Mouse (Mus musculus): Measurements from ENCODE around the gene Cks1b. TPM values are rescaled to one million over a fixed set of nuclear protein-coding genes. Genes with fewer than 3 reads are reported as not detected.
A peak's percentile ranks its signal among the peaks of the same experiment; 100 is the strongest.

The Cks1b gene
- 79.3 and 153 TPM in 2 replicates for polyA plus RNA-seq (2015; fragmentation: Nextera tagmentation; extraction: Ambion mirVana)

DNA sequence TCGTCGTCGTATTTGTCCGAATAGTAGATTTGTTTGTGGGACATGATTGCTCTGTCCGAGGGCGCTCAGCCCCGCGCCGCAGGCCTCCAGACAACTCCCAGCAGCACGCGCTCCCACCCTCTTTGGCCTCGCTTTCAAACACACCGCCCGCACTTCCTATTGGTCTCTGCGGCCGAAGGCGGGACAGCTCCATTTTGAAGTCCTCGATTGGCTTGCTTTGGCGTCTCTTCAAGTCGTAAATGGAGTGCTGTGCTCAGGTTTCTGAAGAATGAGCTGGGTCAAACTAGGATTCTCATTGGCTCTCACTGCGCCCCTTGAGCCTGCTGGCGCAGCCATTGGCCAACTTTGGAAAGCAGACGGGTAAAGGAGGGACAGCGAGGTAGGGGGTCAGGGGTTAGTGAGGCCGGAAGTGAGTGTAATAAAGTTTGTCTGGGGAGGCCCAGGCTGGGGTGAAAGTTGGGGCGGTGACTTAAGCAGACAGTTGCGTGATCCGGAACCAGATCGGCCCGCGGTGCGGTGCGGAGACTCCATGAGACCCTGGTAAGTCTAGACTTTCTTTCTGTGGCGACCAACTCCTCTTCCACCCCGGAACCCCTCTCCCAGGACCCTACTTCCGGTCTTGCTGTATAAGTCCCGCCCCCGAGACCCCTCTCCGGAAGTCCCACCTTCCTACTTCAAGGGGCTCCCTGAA is at the start of gene Cks1b, which contains the start of gene Shc1:
Cks1b (minus strand) TSS at position 214 of the 691 bp plus-strand sequence.
Shc1 (plus strand) TSS at position 274 of the 691 bp plus-strand sequence.
- no peaks in the 10 kb centered on the region for H3K27me3 ChIP-seq (replicated peaks)
- under 1% methylated on average over 39 of the region's 39 CpGs for WGBS
- no peaks in the 10 kb centered on the region for H3K9me3 ChIP-seq (replicated peaks)
- H3K36me3 ChIP-seq: peaks cover 19% of the 10 kb centered on the region
- H3K27ac ChIP-seq (replicated peaks): peak within 1 kb of the TSS; percentile 89
- peak within 1 kb of the TSS; percentile 90 for H3K4me2 ChIP-seq
- H3K4me1 ChIP-seq: peaks cover 48% of the 10 kb centered on the region
- H3K4me3 ChIP-seq (replicated peaks): peak within 1 kb of the TSS; percentile 60
- H3K9ac ChIP-seq (replicated peaks): peak within 1 kb of the TSS; percentile 56
- peak; percentile 95 for ATAC-seq (ENCODE audit: low FRiP score)

DNA sequence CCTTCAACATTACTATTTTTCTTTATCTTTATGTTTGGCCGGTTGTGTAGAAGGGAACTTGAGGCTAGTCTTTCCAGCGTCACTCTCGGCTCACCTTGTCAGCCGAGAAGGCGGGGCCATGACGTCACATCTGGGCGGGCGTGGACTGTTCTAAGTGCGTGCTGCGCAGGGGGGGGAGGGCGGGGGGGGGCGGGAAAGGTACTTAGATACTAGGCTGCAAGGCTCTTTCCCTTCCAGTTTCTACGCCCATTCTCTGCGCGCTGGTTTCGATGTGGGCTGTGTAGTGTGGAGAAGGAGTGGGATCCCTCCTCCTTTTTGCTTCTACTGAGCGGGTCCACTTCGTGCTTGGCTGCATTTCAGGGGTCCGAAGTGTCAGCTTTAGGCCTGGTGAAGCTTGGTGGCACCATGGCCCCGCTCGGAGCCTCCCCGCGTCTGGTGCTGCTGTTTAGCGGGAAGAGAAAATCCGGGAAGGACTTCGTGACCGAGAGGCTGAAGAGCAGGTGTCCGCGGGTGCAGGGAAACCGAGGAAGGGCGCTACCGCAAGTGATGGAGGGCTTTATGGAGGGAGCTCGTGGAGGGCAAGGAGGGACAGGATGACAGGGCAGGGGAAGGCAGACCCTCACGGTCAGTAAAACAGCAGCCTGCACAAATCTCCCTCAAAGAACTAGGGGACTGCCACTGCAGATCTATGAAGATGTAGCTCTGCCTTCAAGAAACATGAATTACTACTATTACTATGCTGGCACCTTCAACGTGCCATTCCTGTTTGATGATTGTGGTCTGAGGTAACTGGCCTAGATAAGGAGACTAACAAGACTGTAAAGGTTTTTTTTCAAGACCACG is 41.0 kb upstream of the Cks1b start:
- H3K9ac ChIP-seq (replicated peaks): peak overlapping the region; percentile 90

DNA sequence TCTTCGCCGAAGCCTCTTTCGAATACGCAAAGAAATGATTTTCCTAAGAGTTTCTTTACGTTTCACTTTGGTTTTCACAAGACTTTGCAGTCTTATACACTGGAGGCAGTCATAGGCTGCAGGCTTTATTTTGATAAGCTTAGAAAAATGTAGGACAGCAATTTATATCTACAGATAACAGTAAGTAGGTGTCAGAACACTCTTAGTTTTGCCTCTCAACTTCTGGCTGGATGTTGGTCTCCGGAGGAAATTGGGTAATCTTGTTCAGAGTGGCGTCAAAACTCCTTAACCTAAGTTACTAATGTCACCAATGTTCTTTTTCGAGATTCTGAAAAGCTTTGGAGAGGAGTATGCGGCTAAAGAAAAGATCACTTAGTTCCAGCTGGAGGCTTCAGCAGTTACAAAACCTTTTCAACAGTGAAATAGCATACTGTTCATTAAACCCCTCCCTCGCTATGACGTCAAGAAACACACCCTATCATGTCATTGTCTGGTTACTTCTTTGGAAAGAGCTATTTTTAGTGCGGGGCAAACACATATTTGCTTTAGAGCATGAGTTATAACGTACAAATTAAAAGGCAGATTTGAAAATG is 40.3 kb upstream of the Cks1b start:
- H3K27ac ChIP-seq (replicated peaks): peak overlapping the region; percentile 95
- H3K4me1 ChIP-seq: peaks cover 19% of the 10 kb centered on the region
- ATAC-seq (ENCODE audit: low FRiP score): peak; percentile 48; the same call in 1 of the 2 replicates
- 46% methylated on average over 13 of the region's 13 CpGs for WGBS
- no peaks in the 10 kb centered on the region for H3K9me3 ChIP-seq (replicated peaks)
- H3K4me2 ChIP-seq: peak overlapping the region; percentile 67
- no peaks in the 10 kb centered on the region for H3K27me3 ChIP-seq (replicated peaks)
- H3K4me3 ChIP-seq (replicated peaks): peak overlapping the region; percentile 76
- 0 out of 2 replicates have a peak, but pooled peaks cover 5% of the 10 kb centered on the region for H3K36me3 ChIP-seq
- peak overlapping the region; percentile 90; the same call in 1 of the 2 replicates for H3K9ac ChIP-seq (replicated peaks)

More for the DNA sequence above, 41.0 kb upstream of the Cks1b start:
- peak overlapping the region; percentile 67 for H3K4me2 ChIP-seq
- WGBS: 1% methylated on average over 34 of the region's 36 CpGs
- ATAC-seq (ENCODE audit: low FRiP score): peak; percentile 92
- H3K4me1 ChIP-seq: peaks cover 19% of the 10 kb centered on the region
- H3K27me3 ChIP-seq (replicated peaks): no peaks in the 10 kb centered on the region
- peak overlapping the region; percentile 76 for H3K4me3 ChIP-seq (replicated peaks)
- H3K9me3 ChIP-seq (replicated peaks): no peaks in the 10 kb centered on the region
- 0 out of 2 replicates have a peak, but pooled peaks cover 7% of the 10 kb centered on the region for H3K36me3 ChIP-seq
- H3K27ac ChIP-seq (replicated peaks): peak overlapping the region; percentile 95

DNA sequence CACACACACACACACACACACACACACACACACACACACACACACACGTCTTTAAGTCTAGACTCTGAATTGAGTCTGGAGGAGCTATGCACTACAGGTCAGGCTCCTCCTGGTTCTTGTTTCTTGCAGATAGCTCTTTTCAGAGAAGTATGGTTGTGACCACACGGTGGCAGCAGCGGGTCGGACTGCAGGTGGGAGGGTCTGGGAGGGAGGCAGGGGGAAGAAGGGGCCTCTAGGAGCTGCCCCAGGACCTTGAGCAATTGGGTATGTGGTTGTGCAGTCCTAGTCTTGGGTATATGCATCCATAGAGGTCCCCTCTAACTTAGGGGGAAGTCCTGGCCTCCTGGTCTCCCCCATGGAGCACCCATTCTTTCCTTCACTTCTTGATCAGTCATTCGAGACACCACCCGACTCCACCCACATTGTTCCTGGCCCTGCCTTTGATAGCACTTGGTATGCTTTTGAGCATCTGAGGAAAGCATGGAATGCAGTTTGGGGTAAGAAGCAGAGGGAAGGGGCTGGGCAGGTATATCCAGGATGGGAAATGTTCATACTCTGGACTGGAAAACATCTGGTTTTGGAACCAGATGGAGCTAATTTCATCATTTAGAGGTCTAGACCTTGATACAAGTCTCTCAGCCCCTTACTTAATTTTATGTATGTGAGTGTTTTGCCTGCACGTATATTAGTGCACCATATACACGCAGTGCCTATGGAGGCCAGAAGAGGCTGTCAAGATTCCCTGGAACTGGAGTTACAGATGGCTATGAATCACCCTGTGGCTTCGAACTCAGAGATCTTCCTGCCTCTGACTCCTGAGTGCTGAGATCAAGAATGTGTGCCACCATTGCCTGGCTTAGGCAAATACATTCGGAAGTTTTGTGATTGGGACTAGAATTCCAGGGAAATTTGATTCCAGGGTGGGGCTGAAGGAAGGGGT is 38.8 kb upstream of the Cks1b start:
- no peak for ATAC-seq (ENCODE audit: low FRiP score)
- no peaks in the 10 kb centered on the region for H3K27me3 ChIP-seq (replicated peaks)
- no peak overlapping the region for H3K27ac ChIP-seq (replicated peaks)
- 37% methylated on average over 10 of the region's 10 CpGs for WGBS
- peaks cover 19% of the 10 kb centered on the region for H3K4me1 ChIP-seq
- no peaks in the 10 kb centered on the region for H3K9me3 ChIP-seq (replicated peaks)
- no peak overlapping the region for H3K9ac ChIP-seq (replicated peaks)
- H3K4me2 ChIP-seq: no peak overlapping the region
- 0 out of 2 replicates have a peak, but pooled peaks cover 5% of the 10 kb centered on the region for H3K36me3 ChIP-seq
- no peak overlapping the region for H3K4me3 ChIP-seq (replicated peaks)

DNA sequence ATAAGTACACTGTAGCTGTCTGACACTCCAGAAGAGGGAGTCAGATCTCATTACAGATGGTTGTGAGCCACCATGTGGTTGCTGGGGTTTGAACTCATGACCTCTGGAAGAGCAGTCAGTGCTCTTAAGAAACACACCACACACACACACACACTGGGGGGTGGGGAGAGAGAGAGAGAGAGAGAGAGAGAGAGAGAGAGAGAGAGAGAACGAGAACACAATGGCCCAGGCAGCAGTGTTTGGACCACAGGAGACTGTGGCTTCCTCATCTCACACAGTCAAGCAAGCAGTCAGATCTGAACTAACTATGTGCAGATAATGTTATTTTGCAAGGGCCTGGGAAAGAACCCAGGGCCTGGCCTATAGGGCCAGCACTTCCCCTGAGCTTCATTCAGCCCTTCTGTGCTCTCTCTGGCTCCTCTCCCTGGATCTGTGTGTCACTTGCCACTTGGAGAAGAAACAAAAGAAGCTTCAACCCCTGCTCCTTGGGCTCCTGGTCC is 37.7 kb upstream of the Cks1b start:
- no peak overlapping the region for H3K27ac ChIP-seq (replicated peaks)
- H3K27me3 ChIP-seq (replicated peaks): no peaks in the 10 kb centered on the region
- WGBS: 56% methylated on average over 1 of the region's 1 CpGs
- H3K36me3 ChIP-seq: no peaks in the 10 kb centered on the region
- no peak for ATAC-seq (ENCODE audit: low FRiP score)
- H3K9me3 ChIP-seq (replicated peaks): no peaks in the 10 kb centered on the region
- peaks cover 19% of the 10 kb centered on the region for H3K4me1 ChIP-seq
- no peak overlapping the region for H3K4me2 ChIP-seq
- H3K4me3 ChIP-seq (replicated peaks): no peak overlapping the region
- no peak overlapping the region for H3K9ac ChIP-seq (replicated peaks)

DNA sequence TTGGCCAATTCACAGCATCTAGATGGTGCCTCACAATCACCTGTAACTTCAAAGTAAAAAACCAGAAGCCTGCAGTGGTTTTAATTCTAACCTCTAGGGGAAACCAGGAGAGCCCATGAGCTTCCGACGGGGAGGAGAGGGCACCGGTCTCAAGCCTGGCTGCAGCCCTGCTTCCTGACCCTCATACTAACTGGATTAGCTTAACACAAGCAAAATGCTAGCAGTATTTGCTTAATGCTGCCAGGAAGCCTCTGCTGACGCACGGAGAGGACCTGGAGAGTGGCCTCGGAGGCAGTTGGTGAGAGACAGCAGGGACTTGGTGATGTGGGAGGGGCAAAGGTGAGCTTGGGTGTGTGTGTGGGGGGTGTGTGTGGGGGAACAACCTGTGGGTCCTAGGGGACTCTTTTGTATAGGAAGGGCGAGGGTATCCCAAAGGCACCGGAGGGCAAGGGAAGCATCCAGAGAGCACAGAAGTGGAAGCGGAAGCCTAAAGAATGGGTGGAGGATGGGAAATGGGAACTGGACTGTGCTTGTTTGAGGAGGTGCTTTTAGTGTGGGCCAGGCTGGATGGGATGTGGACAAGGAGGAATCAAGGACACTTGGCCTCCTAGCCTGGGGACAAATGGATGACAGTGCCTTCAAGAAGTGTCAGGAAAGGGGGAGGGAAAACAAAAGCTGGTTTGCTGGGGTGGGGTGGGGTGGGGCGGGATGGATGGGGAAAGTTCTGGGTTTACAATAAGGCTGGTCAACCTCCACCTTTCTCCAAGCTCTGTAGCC is 36.4 kb upstream of the Cks1b start, which contains the start of gene Pmvk:
Pmvk (plus strand) TSS at position 141 of the 777 bp plus-strand sequence.
- H3K36me3 ChIP-seq: no peaks in the 10 kb centered on the region
- H3K9ac ChIP-seq (replicated peaks): no peak within 1 kb of the TSS
- H3K4me3 ChIP-seq (replicated peaks): no peak within 1 kb of the TSS
- WGBS: 75% methylated on average over 10 of the region's 10 CpGs
- H3K27me3 ChIP-seq (replicated peaks): no peaks in the 10 kb centered on the region
- no peaks in the 10 kb centered on the region for H3K9me3 ChIP-seq (replicated peaks)
- no peak within 1 kb of the TSS for H3K4me2 ChIP-seq
- H3K4me1 ChIP-seq: peaks cover 9% of the 10 kb centered on the region; the same call in 1 of the 2 replicates
- no peak for ATAC-seq (ENCODE audit: low FRiP score)
- H3K27ac ChIP-seq (replicated peaks): no peak within 1 kb of the TSS

DNA sequence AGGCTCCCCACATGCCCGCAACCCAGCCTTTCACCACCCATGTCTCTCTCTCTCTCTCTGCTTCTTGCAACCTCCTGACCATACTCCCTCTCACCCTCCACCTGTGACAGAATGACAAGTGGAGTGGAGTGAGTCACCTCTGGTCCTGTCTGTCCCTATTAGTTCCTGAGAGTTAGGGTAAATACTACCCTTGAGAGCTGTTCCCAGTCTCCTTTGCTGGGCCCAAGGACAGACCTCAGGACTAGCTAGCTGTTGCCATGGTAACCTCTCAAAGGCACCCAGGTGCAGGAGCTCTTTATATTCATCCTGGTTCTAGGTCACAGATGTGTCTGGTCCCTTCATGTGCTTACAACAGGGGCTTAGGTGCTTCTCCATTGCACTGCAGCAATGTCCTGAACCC is 33.7 kb upstream of the Cks1b start:
- Histone ChIP-seq H3K9me3 (replicated peaks) (no peaks in the 10 kb centered on the region), H3K27me3 (replicated peaks) (no peaks in the 10 kb centered on the region), H3K9ac (replicated peaks) (no peak overlapping the region), H3K27ac (replicated peaks) (no peak overlapping the region), H3K4me1 (0 out of 2 replicates have a peak, but pooled peaks cover 9% of the 10 kb centered on the region), H3K36me3 (no peaks in the 10 kb centered on the region), H3K4me3 (replicated peaks) (no peak overlapping the region), H3K4me2 (no peak overlapping the region)
- no peak for ATAC-seq (ENCODE audit: low FRiP score)
- 94% methylated on average over 1 of the region's 1 CpGs for WGBS

DNA sequence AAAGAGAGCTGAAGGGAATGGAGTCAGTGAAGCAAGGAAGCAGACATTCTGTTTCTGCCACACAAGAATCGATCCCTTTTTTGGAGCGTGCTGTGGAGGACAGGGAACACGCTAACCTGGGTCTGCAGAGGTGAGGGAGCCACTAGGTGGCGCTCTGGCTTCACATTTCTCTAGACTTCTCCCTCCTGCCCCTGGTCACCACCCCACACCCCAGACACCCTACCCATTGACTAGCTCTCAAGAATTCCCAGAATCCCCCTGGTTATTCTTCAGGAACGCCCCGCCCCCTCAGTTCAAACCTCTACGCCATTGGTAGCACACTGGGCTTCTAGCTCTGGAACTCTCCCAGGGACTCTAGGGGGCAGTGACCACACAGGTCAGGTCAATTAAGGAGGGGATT is 31.4 kb upstream of the Cks1b start:
- Histone ChIP-seq H3K36me3 (no peaks in the 10 kb centered on the region), H3K4me3 (replicated peaks) (no peak overlapping the region), H3K27me3 (replicated peaks) (no peaks in the 10 kb centered on the region), H3K9ac (replicated peaks) (no peak overlapping the region), H3K9me3 (replicated peaks) (no peaks in the 10 kb centered on the region), H3K4me1 (0 out of 2 replicates have a peak, but pooled peaks cover 9% of the 10 kb centered on the region), H3K4me2 (no peak overlapping the region), H3K27ac (replicated peaks) (no peak overlapping the region)
- ATAC-seq (ENCODE audit: low FRiP score): peak; percentile 79
- WGBS: 41% methylated on average over 7 of the region's 7 CpGs

DNA sequence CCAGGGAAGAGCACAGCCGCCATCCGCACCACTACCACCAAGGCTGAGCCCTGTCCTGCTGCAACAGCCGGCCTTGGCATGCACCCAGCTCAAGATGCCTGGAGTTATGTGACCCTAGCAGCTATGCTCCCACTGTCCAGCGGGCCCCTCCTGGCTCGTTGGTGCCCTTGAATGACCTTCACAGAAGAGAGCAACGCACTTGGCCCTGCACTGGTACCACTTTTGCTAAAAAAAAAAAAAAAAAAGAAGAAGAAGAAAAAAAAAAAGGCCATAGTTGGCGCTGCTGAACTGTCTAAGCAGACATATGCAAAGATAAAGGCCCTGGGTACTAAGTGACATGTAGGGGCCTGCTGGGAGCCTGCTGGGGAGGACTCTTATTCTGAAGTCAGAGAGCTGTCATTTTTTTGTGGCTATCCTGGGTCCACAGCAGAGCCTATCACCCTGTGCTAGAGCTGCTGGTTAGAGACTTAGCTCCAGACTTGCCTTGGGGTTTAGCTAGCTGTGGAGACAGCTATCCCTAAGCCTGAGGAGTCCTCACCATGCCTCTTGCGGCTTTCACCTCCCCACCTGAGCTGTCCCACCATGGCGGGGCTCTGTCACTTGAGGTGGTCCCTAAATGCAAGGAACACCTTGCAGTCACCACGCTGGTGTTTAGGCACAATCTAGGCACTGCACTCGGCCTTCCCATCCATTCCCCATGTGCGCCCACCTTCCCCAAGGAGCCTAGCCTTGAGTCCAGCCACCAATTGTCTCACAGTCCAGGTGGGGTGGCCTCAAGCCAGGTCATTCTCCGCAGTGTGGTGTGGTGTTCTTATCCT is 30.7 kb upstream of the Cks1b start:
- Histone ChIP-seq H3K27ac (replicated peaks) (no peak overlapping the region), H3K4me3 (replicated peaks) (no peak overlapping the region), H3K9me3 (replicated peaks) (no peaks in the 10 kb centered on the region), H3K4me1 (0 out of 2 replicates have a peak, but pooled peaks cover 9% of the 10 kb centered on the region), H3K27me3 (replicated peaks) (no peaks in the 10 kb centered on the region), H3K4me2 (no peak overlapping the region), H3K36me3 (no peaks in the 10 kb centered on the region), H3K9ac (replicated peaks) (no peak overlapping the region)
- peak; percentile 23; the same call in 1 of the 2 replicates for ATAC-seq (ENCODE audit: low FRiP score)
- WGBS: 72% methylated on average over 13 of the region's 13 CpGs

All from neural tube, embryonic 15.5 days (tissue).